In the genomic region with DNA sequence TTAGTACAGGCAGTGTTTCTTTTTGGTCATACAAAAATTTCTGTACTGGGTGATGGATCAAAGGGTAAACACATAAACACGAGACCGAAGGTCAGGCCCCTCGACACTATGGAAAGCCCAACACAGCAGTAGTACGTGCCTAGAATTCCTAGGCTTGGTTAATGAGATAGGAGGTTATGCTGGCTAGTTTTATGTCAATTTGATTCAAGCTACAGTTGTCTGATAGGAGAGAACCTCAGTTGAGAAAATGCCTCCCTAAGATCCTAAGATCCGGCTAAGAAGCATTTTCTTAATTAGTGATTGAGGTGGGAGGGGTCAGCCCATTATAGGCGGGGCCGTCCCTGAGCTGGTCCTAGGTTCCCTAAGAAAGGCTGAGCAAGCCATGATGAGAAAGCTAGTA, we compare ENCODE assay signal across 28 mouse cellular contexts.
DNase-seq lines count a peak whose midpoint lies in the region; ATAC-seq lines count a peak whose summit lies in the region.
"Had no signal": no experiment of that assay in that cellular context is flagged by ENCODE, and none has a peak within 500 bp of the region (broad histone marks: within the 10 kb centered on the region; RNA-seq: fewer than 3 reads in every experiment).

No protein-coding gene starts in this region.

- peak; percentile 5 for DNase-seq in forebrain, embryonic 11.5 days (ENCODE audit: low spot score)
- peak; percentile 4 for DNase-seq in kidney, adult 11 months
- no peak for DNase-seq in kidney, postnatal 25 days
- DNase-seq in kidney, postnatal 10 days, result peak; percentile 9
- no peak for DNase-seq in kidney, adult 18-20 months
- DNase-seq: adrenal gland, postnatal 25 days; B cell, adult 2 months; cerebellum, adult 11-12 months; cerebellum, adult 8-10 months; cerebellum, postnatal 10 days; cerebellum, postnatal 36 days; embryo, embryonic 11 days; forebrain, postnatal 0 days; gastrocnemius, adult 2 months; gastrocnemius, postnatal 14 days had no signal

- H3K4me1 ChIP-seq in forebrain, embryonic 11.5 days (replicated peaks; ENCODE audit: control insufficient read depth, insufficient read depth, low read length), result no peaks in the 10 kb centered on the region
- no peaks in the 10 kb centered on the region for H3K4me1 ChIP-seq in forebrain, embryonic 16.5 days (replicated peaks; ENCODE audit: control insufficient read depth, insufficient read depth, low read length)
- H3K4me1 ChIP-seq: embryonic facial prominence, embryonic 13.5 days; forebrain, embryonic 13.5 days; heart, embryonic 13.5 days; hindbrain, embryonic 10.5 days; hindbrain, embryonic 13.5 days; intestine, embryonic 15.5 days had no signal

- H3K36me3 ChIP-seq in forebrain, embryonic 11.5 days (ENCODE audit: control insufficient read depth, insufficient read depth, low read length), result no peaks in the 10 kb centered on the region
- no peaks in the 10 kb centered on the region for H3K36me3 ChIP-seq in forebrain, embryonic 16.5 days (ENCODE audit: control insufficient read depth, insufficient read depth)
- H3K36me3 ChIP-seq: embryonic facial prominence, embryonic 10.5 days; embryonic facial prominence, embryonic 13.5 days; G1E; heart, embryonic 13.5 days; hindbrain, embryonic 10.5 days; hindbrain, embryonic 13.5 days; intestine, embryonic 15.5 days had no signal

- no peaks in the 10 kb centered on the region for H3K27me3 ChIP-seq in forebrain, embryonic 11.5 days (ENCODE audit: control insufficient read depth, insufficient read depth, low read length)
- H3K27me3 ChIP-seq in forebrain, embryonic 16.5 days (replicated peaks; ENCODE audit: control insufficient read depth, insufficient read depth, low read length), result no peaks in the 10 kb centered on the region
- H3K27me3 ChIP-seq: CH12.LX; embryonic facial prominence, embryonic 13.5 days; forebrain, embryonic 13.5 days; heart, embryonic 13.5 days; hindbrain, embryonic 13.5 days; intestine, embryonic 15.5 days; Patski had no signal

- no peak overlapping the region for H3K4me3 ChIP-seq in forebrain, embryonic 11.5 days (ENCODE audit: low read depth, low read length)
- no peak overlapping the region for H3K4me3 ChIP-seq in forebrain, embryonic 16.5 days (replicated peaks; ENCODE audit: low read length)
- H3K4me3 ChIP-seq: embryonic facial prominence, embryonic 10.5 days; embryonic facial prominence, embryonic 13.5 days; erythroblast, embryonic 14.5 days; forebrain, embryonic 13.5 days; gastrocnemius, adult 2 months; heart, embryonic 13.5 days; hindbrain, embryonic 10.5 days; hindbrain, embryonic 13.5 days; intestine, embryonic 15.5 days had no signal

- no peak overlapping the region for H3K9ac ChIP-seq in forebrain, embryonic 11.5 days (ENCODE audit: low read length)
- no peak overlapping the region for H3K9ac ChIP-seq in forebrain, embryonic 16.5 days (replicated peaks; ENCODE audit: low read depth, low read length)
- H3K9ac ChIP-seq: embryonic facial prominence, embryonic 13.5 days; forebrain, embryonic 13.5 days; forebrain, postnatal 0 days; heart, embryonic 13.5 days; hindbrain, embryonic 13.5 days; intestine, embryonic 15.5 days had no signal

- H3K9me3 ChIP-seq in forebrain, embryonic 11.5 days (ENCODE audit: control insufficient read depth, low read length), result no peaks in the 10 kb centered on the region
- H3K9me3 ChIP-seq in forebrain, embryonic 16.5 days (ENCODE audit: control insufficient read depth, low read length), result no peaks in the 10 kb centered on the region
- H3K9me3 ChIP-seq: embryonic facial prominence, embryonic 10.5 days; embryonic facial prominence, embryonic 13.5 days; forebrain, embryonic 13.5 days; G1E; heart, embryonic 13.5 days; hindbrain, embryonic 10.5 days; hindbrain, embryonic 13.5 days; intestine, embryonic 15.5 days had no signal

- no peak overlapping the region for H3K4me2 ChIP-seq in forebrain, embryonic 11.5 days (ENCODE audit: low read depth, low read length, severe bottlenecking)
- H3K4me2 ChIP-seq in forebrain, embryonic 16.5 days (ENCODE audit: low read length), result no peak overlapping the region
- H3K4me2 ChIP-seq: embryonic facial prominence, embryonic 13.5 days; forebrain, embryonic 13.5 days; heart, embryonic 13.5 days; hindbrain, embryonic 13.5 days; intestine, embryonic 15.5 days had no signal

- H3K27ac ChIP-seq in forebrain, embryonic 11.5 days (ENCODE audit: low read depth, low read length), result no peak overlapping the region
- no peak overlapping the region for H3K27ac ChIP-seq in forebrain, embryonic 16.5 days (ENCODE audit: low read length)
- H3K27ac ChIP-seq: embryonic facial prominence, embryonic 10.5 days; embryonic facial prominence, embryonic 13.5 days; forebrain, embryonic 13.5 days; gastrocnemius, adult 2 months; heart, embryonic 13.5 days; hindbrain, embryonic 10.5 days; hindbrain, embryonic 13.5 days; intestine, embryonic 15.5 days had no signal

- WGBS in forebrain, embryonic 11.5 days, result 72% methylated on average over 7 of the region's 7 CpGs
- 62% methylated on average over 7 of the region's 7 CpGs for WGBS in forebrain, embryonic 16.5 days

- no peak for ATAC-seq in forebrain, embryonic 11.5 days (replicated peaks; ENCODE audit: low FRiP score)
- no peak for ATAC-seq in forebrain, embryonic 16.5 days
- ATAC-seq: forebrain, embryonic 13.5 days; forebrain, postnatal 0 days; hindbrain, embryonic 16.5 days; intestine, embryonic 15.5 days; Patski had no signal

Comparison
In these comparisons a context has a peak if more than half of its experiments do, and no peak if none do; other contexts are left out.
1. DNase-seq: peak in forebrain, embryonic 11.5 days (single experiment), kidney, adult 11 months (single experiment) and kidney, postnatal 10 days (single experiment); none in kidney, postnatal 25 days (0 of 2) and kidney, adult 18-20 months (single experiment).